Mouse (Mus musculus): ENCODE results near the gene Prcp.

DNA sequence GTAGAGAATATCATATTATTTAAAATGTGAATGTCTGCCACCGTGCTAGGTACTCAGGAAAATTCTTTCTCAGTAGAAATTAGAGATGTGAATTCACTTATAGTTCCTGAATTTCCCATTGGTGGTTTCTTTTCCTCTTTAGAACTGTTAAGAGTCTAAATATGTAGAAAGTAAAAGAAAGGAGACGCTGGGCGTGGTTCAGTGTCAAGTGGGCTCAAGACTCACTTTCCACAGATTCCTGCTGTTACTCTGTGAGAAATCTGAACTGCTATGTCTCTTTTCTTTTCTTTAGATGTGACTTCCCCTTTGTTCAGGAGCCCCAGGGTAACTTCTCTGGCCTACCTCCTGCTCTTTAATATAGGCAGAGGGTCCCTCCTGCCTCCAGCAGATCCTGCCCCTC, 103.2 kb downstream of the Prcp start:
- TF ChIP-seq CTCF (IDR thresholded peaks at IDR 0.05; ENCODE audit: low read depth, low read length) (no peak), POLR2A (IDR thresholded peaks at IDR 0.05; ENCODE audit: extremely low read depth, insufficient read depth, low read length) (no peak)
